Mouse (Mus musculus): ENCODE data around the gene Olfr1216. TPM values are rescaled to one million over a fixed set of nuclear protein-coding genes. Genes with fewer than 3 reads are reported as not detected.
"Not testable (repeated sequence)": the region's sequence is repeated elsewhere in the genome, so short reads cannot be mapped to it uniquely, and the experiment has no call there.

The Olfr1216 gene
- polyA plus RNA-seq (2015; fragmentation: Nextera tagmentation; extraction: Ambion mirVana) = not detected in 2 replicates

- Histone ChIP-seq H3K4me3 (ENCODE audit: low read depth, low read length) (no peak within 1 kb of the TSS), H3K27ac (replicated peaks) (no peak within 1 kb of the TSS), H3K27me3 (ENCODE audit: control insufficient read depth, insufficient read depth, low read length) (no peaks in the 10 kb centered on the region), H3K4me1 (replicated peaks; ENCODE audit: control insufficient read depth, insufficient read depth) (no peaks in the 10 kb centered on the region), H3K36me3 (ENCODE audit: control insufficient read depth, insufficient read depth, low read length) (no peaks in the 10 kb centered on the region), H3K9ac (ENCODE audit: low read length) (no peak within 1 kb of the TSS), H3K4me2 (replicated peaks; ENCODE audit: low read depth) (no peak within 1 kb of the TSS), H3K9me3 (ENCODE audit: control insufficient read depth, low read length) (no peaks in the 10 kb centered on the region)
- no peak for TF ChIP-seq CTCF (IDR thresholded peaks at IDR 0.05; ENCODE audit: low read depth)
- TF ChIP-seq EP300 (optimal IDR thresholded peaks at IDR 0.05) = no peak
- DNase-seq (ENCODE audit: low spot score) = no peak
- WGBS = 62% methylated on average over 1 of the region's 1 CpGs
- no peak for ATAC-seq (ENCODE audit: low FRiP score, low TSS enrichment)
Measured at GRCm38 (mm10) chr2:89018240-89018639, at the start of gene Olfr1216. Gene Olfr1216 (minus strand): TSS chr2:89018340.

- ATAC-seq (ENCODE audit: low FRiP score, low TSS enrichment) = no peak
Measured at GRCm38 (mm10) chr2:89061087-89061486, 42.9 kb upstream of the Olfr1216 start, which contains the start of gene Olfr1218. Gene Olfr1218 (minus strand): TSS chr2:89061187.

DNA sequence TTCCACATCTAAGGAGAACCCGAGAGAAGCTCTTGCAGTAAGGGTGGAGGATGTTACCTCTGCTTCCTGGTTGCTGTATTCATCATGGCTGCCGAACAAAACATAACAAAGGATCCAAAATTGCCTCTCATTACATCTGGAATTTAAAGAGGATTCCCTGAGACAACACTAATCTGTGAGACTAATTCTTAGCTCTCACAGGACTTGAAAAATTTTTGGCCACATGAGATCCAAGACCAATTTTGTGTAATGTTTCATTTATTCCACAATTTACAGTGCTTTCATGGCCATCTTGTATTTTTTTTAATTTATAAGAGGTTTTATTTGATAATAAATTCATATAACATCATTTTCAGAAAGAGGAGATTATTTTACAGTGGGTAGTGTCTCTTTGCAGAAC, 13.8 kb upstream of the Olfr1216 start, which contains the start of gene Olfr1217:
Gene Olfr1217, minus strand, starts transcription at position 101 of the 400 bp plus-strand sequence.
- no peaks in the 10 kb centered on the region for H3K36me3 ChIP-seq (ENCODE audit: control insufficient read depth, insufficient read depth, low read length)
- TF ChIP-seq EP300 (optimal IDR thresholded peaks at IDR 0.05) (no peak), CTCF (IDR thresholded peaks at IDR 0.05; ENCODE audit: low read depth) (no peak)
- no peaks in the 10 kb centered on the region for H3K27me3 ChIP-seq (ENCODE audit: control insufficient read depth, insufficient read depth, low read length)
- ATAC-seq (ENCODE audit: low FRiP score, low TSS enrichment) (no peak), DNase-seq (ENCODE audit: low spot score) (no peak)
- H3K4me1 ChIP-seq (replicated peaks; ENCODE audit: control insufficient read depth, insufficient read depth) = no peaks in the 10 kb centered on the region
- 62% methylated on average over 2 of the region's 2 CpGs for WGBS
- H3K9me3 ChIP-seq (ENCODE audit: control insufficient read depth, low read length) = no peaks in the 10 kb centered on the region
- H3K27ac ChIP-seq (replicated peaks) = no peak within 1 kb of the TSS
- H3K9ac ChIP-seq (ENCODE audit: low read length) = no peak within 1 kb of the TSS
- no peak within 1 kb of the TSS for H3K4me3 ChIP-seq (ENCODE audit: low read depth, low read length)
- no peak within 1 kb of the TSS for H3K4me2 ChIP-seq (replicated peaks; ENCODE audit: low read depth)

More at GRCm38 (mm10) chr2:89061087-89061486, 42.9 kb upstream of the Olfr1216 start, which contains the start of gene Olfr1218:
- DNase-seq (ENCODE audit: low spot score) = no peak
- no peaks in the 10 kb centered on the region for H3K36me3 ChIP-seq (ENCODE audit: control insufficient read depth, insufficient read depth, low read length)
- no peaks in the 10 kb centered on the region for H3K27me3 ChIP-seq (ENCODE audit: control insufficient read depth, insufficient read depth, low read length)
- H3K4me3 ChIP-seq (ENCODE audit: low read depth, low read length) = no peak within 1 kb of the TSS
- no peak within 1 kb of the TSS for H3K9ac ChIP-seq (ENCODE audit: low read length)
- no peak within 1 kb of the TSS for H3K4me2 ChIP-seq (replicated peaks; ENCODE audit: low read depth)
- no peaks in the 10 kb centered on the region for H3K4me1 ChIP-seq (replicated peaks; ENCODE audit: control insufficient read depth, insufficient read depth)
- H3K9me3 ChIP-seq (ENCODE audit: control insufficient read depth, low read length) = no peaks in the 10 kb centered on the region
- TF ChIP-seq CTCF (IDR thresholded peaks at IDR 0.05; ENCODE audit: low read depth) (no peak), EP300 (optimal IDR thresholded peaks at IDR 0.05) (no peak)
- no peak within 1 kb of the TSS for H3K27ac ChIP-seq (replicated peaks)

- not testable (repeated sequence) for ATAC-seq (ENCODE audit: low FRiP score, low TSS enrichment); H3K27ac ChIP-seq (replicated peaks); H3K36me3 ChIP-seq (ENCODE audit: control insufficient read depth, insufficient read depth, low read length)
Measured at GRCm38 (mm10) chr2:89021436-89021835, 3.3 kb upstream of the Olfr1216 start.

GRCm38 (mm10) chr2:89006873-89007272, 11.3 kb downstream of the Olfr1216 start, which contains the start of gene Olfr1215:
Gene Olfr1215 (minus strand): TSS chr2:89006973.
- Histone ChIP-seq H3K4me2 (replicated peaks; ENCODE audit: low read depth) (no peak within 1 kb of the TSS), H3K27me3 (ENCODE audit: control insufficient read depth, insufficient read depth, low read length) (no peaks in the 10 kb centered on the region), H3K4me1 (replicated peaks; ENCODE audit: control insufficient read depth, insufficient read depth) (no peaks in the 10 kb centered on the region), H3K36me3 (ENCODE audit: control insufficient read depth, insufficient read depth, low read length) (no peaks in the 10 kb centered on the region), H3K4me3 (ENCODE audit: low read depth, low read length) (no peak within 1 kb of the TSS), H3K27ac (replicated peaks) (no peak within 1 kb of the TSS), H3K9ac (ENCODE audit: low read length) (no peak within 1 kb of the TSS), H3K9me3 (ENCODE audit: control insufficient read depth, low read length) (no peaks in the 10 kb centered on the region)
- ATAC-seq (ENCODE audit: low FRiP score, low TSS enrichment) = no peak
- 58% methylated on average over 2 of the region's 2 CpGs for WGBS
- no peak for DNase-seq (ENCODE audit: low spot score)
- TF ChIP-seq CTCF (IDR thresholded peaks at IDR 0.05; ENCODE audit: low read depth) (no peak), EP300 (optimal IDR thresholded peaks at IDR 0.05) (no peak)

More at GRCm38 (mm10) chr2:89021436-89021835, 3.3 kb upstream of the Olfr1216 start:
- DNase-seq (ENCODE audit: low spot score); H3K4me2 ChIP-seq (replicated peaks; ENCODE audit: low read depth); H3K4me3 ChIP-seq (ENCODE audit: low read depth, low read length); H3K4me1 ChIP-seq (replicated peaks; ENCODE audit: control insufficient read depth, insufficient read depth); H3K27me3 ChIP-seq (ENCODE audit: control insufficient read depth, insufficient read depth, low read length); H3K9me3 ChIP-seq (ENCODE audit: control insufficient read depth, low read length); H3K9ac ChIP-seq (ENCODE audit: low read length): not testable (repeated sequence)
- WGBS = 63% methylated on average over 3 of the region's 3 CpGs

GRCm38 (mm10) chr2:88992553-88992952, 25.6 kb downstream of the Olfr1216 start, which contains the start of gene Olfr1214:
Gene Olfr1214 (minus strand): TSS chr2:88992653.
- DNase-seq (ENCODE audit: low spot score) (no peak), ATAC-seq (ENCODE audit: low FRiP score, low TSS enrichment) (no peak)
- Histone ChIP-seq H3K36me3 (ENCODE audit: control insufficient read depth, insufficient read depth, low read length) (no peaks in the 10 kb centered on the region), H3K4me3 (ENCODE audit: low read depth, low read length) (no peak within 1 kb of the TSS), H3K4me1 (replicated peaks; ENCODE audit: control insufficient read depth, insufficient read depth) (no peaks in the 10 kb centered on the region), H3K4me2 (replicated peaks; ENCODE audit: low read depth) (no peak within 1 kb of the TSS), H3K27ac (replicated peaks) (no peak within 1 kb of the TSS), H3K9ac (ENCODE audit: low read length) (no peak within 1 kb of the TSS), H3K27me3 (ENCODE audit: control insufficient read depth, insufficient read depth, low read length) (no peaks in the 10 kb centered on the region), H3K9me3 (ENCODE audit: control insufficient read depth, low read length) (no peaks in the 10 kb centered on the region)
- TF ChIP-seq EP300 (optimal IDR thresholded peaks at IDR 0.05) = no peak
- no peak for TF ChIP-seq CTCF (IDR thresholded peaks at IDR 0.05; ENCODE audit: low read depth)
- 82% methylated on average over 1 of the region's 1 CpGs for WGBS

All from stomach, postnatal 0 days (tissue).